Mouse (Mus musculus): ENCODE results near the gene Olfr1368.
A peak's percentile ranks its signal among the peaks of the same experiment; 100 is the strongest.

GRCm38 (mm10) chr13:21169121-21169656, 23.5 kb upstream of the Olfr1368 start:
- TF ChIP-seq CTCF (IDR thresholded peaks at IDR 0.05; ENCODE audit: control insufficient read depth, insufficient read depth, insufficient read length) (no peak), CEBPB (IDR thresholded peaks at IDR 0.05; ENCODE audit: low read depth) (no peak), USF1 (IDR thresholded peaks at IDR 0.05; ENCODE audit: low read depth) (peak; percentile 77), MAX (IDR thresholded peaks at IDR 0.05) (no peak), MYOD1 (IDR thresholded peaks at IDR 0.05; ENCODE audit: control insufficient read depth, insufficient read length, low read depth) (no peak), MYOG (IDR thresholded peaks at IDR 0.05; ENCODE audit: control insufficient read depth, extremely low read depth, insufficient read length) (no peak), FOSL1 (IDR thresholded peaks at IDR 0.05; ENCODE audit: insufficient read depth, low read length, poor library complexity, severe bottlenecking) (no peak)

Data from C2C12 (cell line).